Mouse (Mus musculus) bone marrow macrophage, adult 2 months (primary cell): ENCODE results near the gene Prkar1b.

Experiments used
- CTCF ChIP-seq: IDR thresholded peaks from 2 replicates; pipeline ENCODE4 v1.5.1; 2012; ENCODE audit warnings: low read depth, mild to moderate bottlenecking, low read length, moderate library complexity
- POLR2A ChIP-seq: IDR thresholded peaks from 2 replicates; pipeline ENCODE4 v1.6.1; 2012; ENCODE audit warnings: mild to moderate bottlenecking, low read depth, low read length, borderline replicate concordance

DNA sequence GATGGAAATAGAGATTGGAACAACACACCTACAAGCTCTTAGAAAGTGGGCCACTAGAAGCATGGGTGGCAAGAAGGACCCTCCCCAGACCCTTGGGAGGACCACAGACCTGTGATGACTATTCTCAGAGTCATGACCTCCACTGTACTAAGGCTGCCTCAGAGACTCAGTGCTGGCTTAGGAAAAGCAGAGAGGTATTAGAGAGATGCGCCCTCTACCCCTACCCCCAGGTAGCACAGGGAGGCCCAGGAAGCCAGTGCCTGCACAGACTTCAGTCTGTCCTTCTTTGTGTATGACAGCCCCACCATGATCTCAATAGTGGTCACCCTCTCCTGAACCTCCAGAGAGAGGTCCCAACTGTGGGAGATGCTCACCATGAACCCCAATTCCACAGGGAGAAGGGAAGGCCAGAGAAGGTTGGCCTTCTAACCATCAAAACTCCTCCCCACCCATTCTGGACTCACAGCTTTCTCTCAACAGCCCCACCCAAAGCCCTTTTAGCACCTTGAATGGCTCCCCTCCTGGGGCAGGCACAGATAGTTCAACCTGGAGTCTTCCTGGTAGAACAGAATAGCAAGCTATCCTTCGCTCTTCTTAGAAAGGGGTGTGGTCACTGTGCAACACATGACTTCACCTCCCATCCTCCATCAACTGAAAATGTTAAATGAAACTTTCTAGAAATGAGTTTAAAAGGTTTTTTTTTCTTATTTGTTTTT lies 39.5 kb downstream of the Prkar1b start:
- no peak for TF ChIP-seq CTCF
- no peak for TF ChIP-seq POLR2A
